Mouse (Mus musculus): ENCODE results near the gene Idnk. TPM values are rescaled to one million over a fixed set of nuclear protein-coding genes. Genes with fewer than 3 reads are reported as not detected.
"Not testable (repeated sequence)": the region's sequence is repeated elsewhere in the genome, so short reads cannot be mapped to it uniquely, and the experiment has no call there.

Idnk gene
- polyA plus RNA-seq, 1 experiment from 2014 or later = 25.4 TPM

- 86% methylated on average over 3 of the region's 3 CpGs for WGBS
- no peak overlapping the region for H3K4me2 ChIP-seq
- no peak overlapping the region for H3K4me3 ChIP-seq
- no peak overlapping the region for H3K27ac ChIP-seq (ENCODE audit: poor library complexity, severe bottlenecking)
- no peaks in the 10 kb centered on the region for H3K9me3 ChIP-seq (replicated peaks)
- no peak overlapping the region for H3K9ac ChIP-seq
- no peak for ATAC-seq (ENCODE audit: insufficient number of reproducible peaks, low FRiP score)
- H3K27me3 ChIP-seq (replicated peaks) = no peaks in the 10 kb centered on the region
- H3K4me1 ChIP-seq (replicated peaks) = peaks cover 21% of the 10 kb centered on the region
- peaks cover 9% of the 10 kb centered on the region for H3K36me3 ChIP-seq
Observed at GRCm38 (mm10) chr13:58124278-58124677, 33.2 kb upstream of the Idnk start.

GRCm38 (mm10) chr13:58124989-58125388 lies 32.5 kb upstream of the Idnk start:
- Histone ChIP-seq H3K9me3 (replicated peaks) (no peaks in the 10 kb centered on the region), H3K4me1 (replicated peaks) (peaks cover 27% of the 10 kb centered on the region), H3K27ac (ENCODE audit: poor library complexity, severe bottlenecking) (no peak overlapping the region), H3K36me3 (peaks cover 9% of the 10 kb centered on the region), H3K9ac (no peak overlapping the region), H3K4me2 (no peak overlapping the region), H3K4me3 (no peak overlapping the region), H3K27me3 (replicated peaks) (no peaks in the 10 kb centered on the region)
- 49% methylated on average over 2 of the region's 2 CpGs for WGBS
- no peak for ATAC-seq (ENCODE audit: insufficient number of reproducible peaks, low FRiP score)

GRCm38 (mm10) chr13:58126126-58126525 lies 31.3 kb upstream of the Idnk start:
- Histone ChIP-seq H3K27ac (ENCODE audit: poor library complexity, severe bottlenecking) (no peak overlapping the region), H3K36me3 (peaks cover 9% of the 10 kb centered on the region), H3K4me1 (replicated peaks) (peaks cover 30% of the 10 kb centered on the region), H3K4me2 (peak overlapping the region; percentile 68), H3K9me3 (replicated peaks) (0 out of 2 replicates have a peak, but pooled peaks cover 3% of the 10 kb centered on the region), H3K9ac (peak overlapping the region; percentile 52; the same call in 1 of the 2 replicates), H3K4me3 (peak overlapping the region; percentile 39), H3K27me3 (replicated peaks) (no peaks in the 10 kb centered on the region)
- whole genome bisulfite sequencing = 33% methylated on average over 7 of the region's 7 CpGs
- no peak for ATAC-seq (ENCODE audit: insufficient number of reproducible peaks, low FRiP score)

GRCm38 (mm10) chr13:58126862-58127765 lies 30.3 kb upstream of the Idnk start:
- H3K36me3 ChIP-seq = peaks cover 9% of the 10 kb centered on the region
- H3K4me2 ChIP-seq = peak overlapping the region; percentile 89
- peak overlapping the region; percentile 100 for H3K4me3 ChIP-seq
- 0 out of 2 replicates have a peak, but pooled peaks cover 3% of the 10 kb centered on the region for H3K9me3 ChIP-seq (replicated peaks)
- peak overlapping the region; percentile 99 for H3K27ac ChIP-seq (ENCODE audit: poor library complexity, severe bottlenecking)
- ATAC-seq (ENCODE audit: insufficient number of reproducible peaks, low FRiP score) = no peak
- H3K9ac ChIP-seq = peak overlapping the region; percentile 99
- WGBS = under 1% methylated on average over 84 of the region's 92 CpGs
- H3K27me3 ChIP-seq (replicated peaks) = no peaks in the 10 kb centered on the region
- peaks cover 30% of the 10 kb centered on the region for H3K4me1 ChIP-seq (replicated peaks)

- H3K27ac ChIP-seq (ENCODE audit: poor library complexity, severe bottlenecking) = peak overlapping the region; percentile 99
- H3K9me3 ChIP-seq (replicated peaks) = 0 out of 2 replicates have a peak, but pooled peaks cover 3% of the 10 kb centered on the region
- peaks cover 30% of the 10 kb centered on the region for H3K4me1 ChIP-seq (replicated peaks)
- under 1% methylated on average over 81 of the region's 81 CpGs for WGBS
- peak overlapping the region; percentile 89 for H3K4me2 ChIP-seq
- peak overlapping the region; percentile 100 for H3K4me3 ChIP-seq
- peak; percentile 41 for ATAC-seq (ENCODE audit: insufficient number of reproducible peaks, low FRiP score)
- peaks cover 9% of the 10 kb centered on the region for H3K36me3 ChIP-seq
- peak overlapping the region; percentile 99 for H3K9ac ChIP-seq
- no peaks in the 10 kb centered on the region for H3K27me3 ChIP-seq (replicated peaks)
Observed at GRCm38 (mm10) chr13:58127766-58128361, 29.6 kb upstream of the Idnk start.

DNA sequence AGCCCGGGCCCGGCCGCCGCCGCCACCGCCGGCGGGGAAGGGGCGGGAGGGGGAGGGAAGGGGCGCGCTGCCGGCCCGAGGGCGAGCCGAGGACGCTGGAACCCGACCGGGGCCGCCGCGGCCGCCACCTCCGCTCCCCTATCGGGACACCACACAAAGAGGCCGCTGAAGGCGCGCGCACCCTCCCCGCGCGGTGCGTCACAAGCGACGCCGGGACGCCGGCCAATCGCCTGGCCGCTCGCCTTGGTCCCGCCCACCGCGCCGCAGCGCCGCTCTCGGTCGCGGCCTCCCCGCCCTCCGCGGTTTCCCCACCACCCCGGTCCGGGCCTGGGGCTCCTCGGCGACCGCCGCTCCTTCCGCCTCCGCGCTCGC lies 29.1 kb upstream of the Idnk start, which contains the start of gene Hnrnpa0:
Hnrnpa0 (minus strand) TSS at position 161 of the 372 bp plus-strand sequence.
- H3K36me3 ChIP-seq = peaks cover 9% of the 10 kb centered on the region
- H3K27me3 ChIP-seq (replicated peaks) = no peaks in the 10 kb centered on the region
- peak within 1 kb of the TSS; percentile 99 for H3K9ac ChIP-seq
- peaks cover 28% of the 10 kb centered on the region for H3K4me1 ChIP-seq (replicated peaks)
- H3K4me2 ChIP-seq = peak within 1 kb of the TSS; percentile 89
- H3K4me3 ChIP-seq = peak within 1 kb of the TSS; percentile 100
- peak within 1 kb of the TSS; percentile 99 for H3K27ac ChIP-seq (ENCODE audit: poor library complexity, severe bottlenecking)
- WGBS = under 1% methylated on average over 56 of the region's 62 CpGs
- H3K9me3 ChIP-seq (replicated peaks) = 0 out of 2 replicates have a peak, but pooled peaks cover 3% of the 10 kb centered on the region
- peak; percentile 97 for ATAC-seq (ENCODE audit: insufficient number of reproducible peaks, low FRiP score)

DNA sequence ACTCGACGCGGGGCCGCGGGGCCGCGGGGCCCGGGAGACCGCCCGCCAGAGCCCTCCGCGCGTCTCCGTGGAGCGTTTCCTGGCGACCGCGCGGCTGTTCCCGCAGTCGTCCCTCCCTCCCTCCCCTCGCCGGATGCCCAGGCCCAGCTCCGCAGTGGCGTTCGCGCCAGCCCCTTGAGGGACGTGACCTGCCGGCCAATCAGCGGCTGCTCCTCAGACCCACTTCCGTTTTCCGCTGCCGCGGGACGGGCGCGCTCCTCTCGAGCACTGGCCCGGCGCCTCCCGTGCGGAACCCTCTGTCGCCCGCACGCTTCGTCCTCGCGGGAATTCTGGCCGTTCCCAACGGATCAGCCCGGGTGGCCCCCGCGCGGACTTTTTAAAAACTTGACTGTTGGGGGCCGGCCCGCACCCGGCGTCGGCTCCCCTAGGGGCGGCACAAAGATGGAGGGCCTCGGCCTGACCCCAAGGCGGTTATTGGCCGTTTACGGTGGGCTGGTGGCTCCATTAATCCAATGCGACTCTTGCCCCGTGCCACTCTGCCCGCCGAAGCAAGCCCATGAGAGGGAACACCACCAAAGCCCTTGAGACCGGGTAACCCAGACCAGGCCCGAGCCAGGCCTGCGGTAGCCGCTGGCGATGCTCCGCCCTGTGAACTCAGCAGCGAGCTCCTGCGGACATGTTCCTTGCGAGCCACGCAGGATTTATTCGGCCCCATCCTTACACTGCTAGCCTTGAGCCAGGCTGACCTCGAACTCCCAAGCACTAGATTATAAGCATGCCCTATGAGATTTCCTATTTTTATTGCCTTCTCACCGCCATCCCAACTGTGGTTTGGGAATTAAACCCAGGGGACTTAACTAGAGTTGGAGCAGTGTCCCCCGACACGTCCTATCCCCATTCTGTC lies 28.4 kb upstream of the Idnk start:
- H3K4me1 ChIP-seq (replicated peaks) = peaks cover 24% of the 10 kb centered on the region
- peak overlapping the region; percentile 89 for H3K4me2 ChIP-seq
- H3K36me3 ChIP-seq = peaks cover 9% of the 10 kb centered on the region
- H3K27ac ChIP-seq (ENCODE audit: poor library complexity, severe bottlenecking) = peak overlapping the region; percentile 99
- H3K4me3 ChIP-seq = peak overlapping the region; percentile 100
- peak; percentile 97 for ATAC-seq (ENCODE audit: insufficient number of reproducible peaks, low FRiP score)
- no peaks in the 10 kb centered on the region for H3K27me3 ChIP-seq (replicated peaks)
- H3K9me3 ChIP-seq (replicated peaks) = 0 out of 2 replicates have a peak, but pooled peaks cover 3% of the 10 kb centered on the region
- 1% methylated on average over 83 of the region's 83 CpGs for WGBS
- H3K9ac ChIP-seq = peak overlapping the region; percentile 99

DNA sequence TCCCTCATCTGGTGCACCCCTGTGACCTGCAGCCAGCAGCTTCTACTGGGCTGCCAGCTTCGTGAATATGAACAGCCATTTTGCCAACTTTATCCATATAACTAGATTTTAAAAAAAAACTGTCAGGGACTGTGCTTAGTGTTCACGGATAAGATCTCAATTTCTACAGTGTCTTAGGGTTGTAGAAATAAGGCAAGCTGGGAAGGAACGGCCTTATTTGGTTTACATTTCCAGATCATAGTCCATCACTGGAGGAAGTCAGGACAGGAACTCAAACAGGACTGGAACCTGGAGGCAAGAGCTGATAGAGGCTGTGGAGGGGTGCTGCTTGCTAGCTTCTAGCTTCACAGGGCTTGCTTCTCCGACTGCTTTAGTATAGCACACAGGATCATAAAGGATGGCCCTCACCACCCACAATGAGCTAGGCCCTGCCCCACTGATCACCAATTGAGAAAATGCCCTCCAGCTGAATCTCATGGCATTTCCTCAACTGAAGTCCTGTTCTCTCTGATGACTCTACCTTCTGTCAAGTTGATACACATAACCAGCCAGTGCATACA lies 27.7 kb upstream of the Idnk start:
- no peak for ATAC-seq (ENCODE audit: insufficient number of reproducible peaks, low FRiP score)
- Histone ChIP-seq H3K36me3 (peaks cover 9% of the 10 kb centered on the region), H3K4me3 (peak overlapping the region; percentile 100), H3K27ac (ENCODE audit: poor library complexity, severe bottlenecking) (peak overlapping the region; percentile 99), H3K9ac (peak overlapping the region; percentile 99), H3K4me1 (replicated peaks) (peaks cover 18% of the 10 kb centered on the region), H3K27me3 (replicated peaks) (no peaks in the 10 kb centered on the region), H3K4me2 (peak overlapping the region; percentile 89), H3K9me3 (replicated peaks) (0 out of 2 replicates have a peak, but pooled peaks cover 3% of the 10 kb centered on the region)
- 41% methylated on average over 4 of the region's 4 CpGs for whole genome bisulfite sequencing

DNA sequence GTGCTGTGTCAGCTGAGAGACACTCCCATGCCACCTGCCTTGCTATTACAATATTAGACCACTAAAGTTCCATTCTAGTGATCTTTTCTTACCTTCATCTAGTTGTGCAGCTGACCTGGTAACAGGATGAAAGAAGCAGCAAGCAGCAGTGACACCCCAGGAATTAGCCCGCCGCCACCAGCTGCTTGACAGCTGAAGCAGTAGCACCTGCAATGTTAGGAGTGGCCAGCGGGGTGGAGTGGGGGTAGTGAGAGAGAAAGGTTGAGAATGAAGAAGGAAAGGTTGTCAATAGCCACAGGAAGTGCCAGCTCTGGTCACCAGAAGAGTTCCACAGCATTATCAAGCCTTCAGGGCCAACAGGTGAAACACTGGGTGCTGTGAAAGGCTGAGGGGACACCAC lies 25.8 kb upstream of the Idnk start:
- Histone ChIP-seq H3K9me3 (replicated peaks) (peaks cover 15% of the 10 kb centered on the region), H3K27me3 (replicated peaks) (no peaks in the 10 kb centered on the region), H3K9ac (no peak overlapping the region), H3K4me2 (no peak overlapping the region), H3K36me3 (peaks cover 5% of the 10 kb centered on the region), H3K4me3 (no peak overlapping the region), H3K27ac (ENCODE audit: poor library complexity, severe bottlenecking) (no peak overlapping the region), H3K4me1 (replicated peaks) (peaks cover 9% of the 10 kb centered on the region)
- no peak for ATAC-seq (ENCODE audit: insufficient number of reproducible peaks, low FRiP score)
- 52% methylated on average over 3 of the region's 3 CpGs for WGBS

- H3K4me3 ChIP-seq; H3K36me3 ChIP-seq; H3K9me3 ChIP-seq (replicated peaks); ATAC-seq (ENCODE audit: insufficient number of reproducible peaks, low FRiP score); H3K27me3 ChIP-seq (replicated peaks); H3K9ac ChIP-seq; H3K27ac ChIP-seq (ENCODE audit: poor library complexity, severe bottlenecking); H3K4me1 ChIP-seq (replicated peaks); H3K4me2 ChIP-seq: not testable (repeated sequence)
- WGBS = 95% methylated on average over 8 of the region's 8 CpGs
Observed at GRCm38 (mm10) chr13:58146603-58147002, 10.8 kb upstream of the Idnk start.

Data from heart, embryonic 12.5 days (tissue).